Mouse (Mus musculus) limb, embryonic 14.5 days (tissue): ENCODE measurements at regions not wholly inside any gene's neighbourhood (a gene's known extent, or its start where the extent isn't known, plus 50 kb on each side); places are given as distances from the start of the nearest gene placed in this dataset.

ENCODE experiments used
- ATAC-seq: fragments of 200-750 bp; cut with Nextera tagmentation; 2 replicates; pipeline ENCODE4 v1.8.0; 2017; ENCODE audit warnings: low read depth, moderate number of reproducible peaks, moderate TSS enrichment; ENCODE audit not compliant: low FRiP score
- DNase-seq: peaks from one replicate; pipeline ENCODE4 v3.0.0-alpha.2; 2015; ENCODE audit warnings: low spot score
- H3K27ac ChIP-seq: fragments of 300-500 bp; sonication (generic); replicated peaks from 2 replicates; pipeline ENCODE4 v1.5.1; 2014; ENCODE audit warnings: low read depth, mild to moderate bottlenecking, low read length, moderate library complexity, mixed read lengths
- H3K27me3 ChIP-seq: fragments of 300-500 bp; sonication (generic); 2 replicates; pipeline ENCODE4 v1.6.1; 2014; ENCODE audit warnings: low read length, mixed read lengths; ENCODE audit not compliant: control insufficient read depth, insufficient read depth
- H3K36me3 ChIP-seq: fragments of 300-500 bp; sonication (generic); 2 replicates; pipeline ENCODE4 v1.6.1; 2014; ENCODE audit warnings: mild to moderate bottlenecking, low read length, moderate library complexity, mixed read lengths; ENCODE audit not compliant: control insufficient read depth, insufficient read depth
- H3K4me1 ChIP-seq: fragments of 300-500 bp; sonication (generic); 2 replicates; pipeline ENCODE4 v1.6.1; 2014; ENCODE audit warnings: antibody characterized with exemption, low read length, mixed read lengths; ENCODE audit not compliant: control insufficient read depth, insufficient read depth
- H3K4me2 ChIP-seq: fragments of 300-500 bp; sonication (generic); replicated peaks from 2 replicates; pipeline ENCODE4 v1.6.1; 2014; ENCODE audit warnings: low read depth, mild to moderate bottlenecking, low read length, moderate library complexity; ENCODE audit not compliant: severe bottlenecking
- H3K4me3 ChIP-seq: fragments of 300-500 bp; sonication (generic); replicated peaks from 2 replicates; pipeline ENCODE4 v1.5.1; 2014; ENCODE audit warnings: low read length
- H3K9ac ChIP-seq: fragments of 300-500 bp; sonication (generic); 2 replicates; pipeline ENCODE4 v1.6.1; 2014; ENCODE audit warnings: mild to moderate bottlenecking, low read depth, low read length, moderate library complexity; ENCODE audit not compliant: severe bottlenecking
- H3K9me3 ChIP-seq: fragments of 300-500 bp; sonication (generic); 2 replicates; pipeline ENCODE4 v1.6.1; 2016; ENCODE audit warnings: low read length; ENCODE audit not compliant: control insufficient read depth
- POLR2A ChIP-seq: fragments of 200-500 bp; IDR thresholded peaks from 2 replicates; pipeline ENCODE4 v1.8.0; 2012; ENCODE audit warnings: inconsistent platforms, mild to moderate bottlenecking, moderate library complexity, borderline replicate concordance; ENCODE audit not compliant: insufficient read depth, insufficient read length; ENCODE audit errors: extremely low read depth
- WGBS: fragments of 180-500 bp; shearing (Covaris S2); extraction: QIAGEN DNeasy Blood & Tissue Kit; methylation state at CpG from one replicate; pipeline ENCODE4 v1.1.7; 2014; 5-methylcytosine and 5-hydroxymethylcytosine counted together

DNA sequence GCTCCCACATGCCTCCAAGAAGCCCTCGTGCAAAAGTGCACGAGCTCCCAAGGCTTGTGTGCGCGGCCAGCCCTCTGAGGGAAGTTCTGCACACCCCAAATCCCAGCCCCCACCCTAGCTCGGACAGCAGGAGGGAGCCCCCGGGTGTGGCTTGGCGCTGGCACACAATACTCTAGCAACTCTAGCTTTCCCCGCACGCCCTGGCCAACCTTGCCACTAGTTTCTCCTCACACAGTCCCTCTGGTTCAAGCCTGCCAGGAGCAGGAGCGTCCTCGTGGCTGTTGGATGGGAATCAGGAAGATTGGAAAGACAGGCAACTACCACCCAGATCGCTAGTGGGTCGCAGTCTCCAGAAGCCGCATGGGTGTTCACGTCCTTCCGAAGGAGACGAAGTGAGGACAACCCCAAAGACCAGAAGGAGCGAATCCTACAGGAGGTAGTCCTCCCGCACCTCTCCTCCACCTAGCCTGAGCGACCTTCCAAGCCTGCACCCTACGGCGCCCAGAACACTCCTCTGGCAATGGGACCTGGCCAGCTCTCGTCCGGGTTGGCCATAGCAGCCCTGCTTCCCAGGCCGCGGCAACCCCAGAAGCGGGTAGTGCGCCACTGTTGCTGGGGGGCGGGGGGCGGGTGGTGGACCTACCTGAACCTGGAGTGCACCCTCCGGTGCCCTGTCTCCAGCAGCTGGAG lies 243.9 kb downstream of the Tex13c3 start:
- DNase-seq (no peak), ATAC-seq (peak; percentile 37)
- WGBS = 13% methylated on average over 29 of the region's 31 CpGs
- Histone ChIP-seq H3K27ac (no peak overlapping the region), H3K9me3 (no peaks in the 10 kb centered on the region), H3K4me3 (peak overlapping the region; percentile 42), H3K9ac (peak overlapping the region; percentile 48; the same call in 1 of the 2 replicates), H3K4me2 (peak overlapping the region; percentile 69), H3K4me1 (no peaks in the 10 kb centered on the region), H3K27me3 (no peaks in the 10 kb centered on the region), H3K36me3 (no peaks in the 10 kb centered on the region)
- TF ChIP-seq POLR2A = no peak

DNA sequence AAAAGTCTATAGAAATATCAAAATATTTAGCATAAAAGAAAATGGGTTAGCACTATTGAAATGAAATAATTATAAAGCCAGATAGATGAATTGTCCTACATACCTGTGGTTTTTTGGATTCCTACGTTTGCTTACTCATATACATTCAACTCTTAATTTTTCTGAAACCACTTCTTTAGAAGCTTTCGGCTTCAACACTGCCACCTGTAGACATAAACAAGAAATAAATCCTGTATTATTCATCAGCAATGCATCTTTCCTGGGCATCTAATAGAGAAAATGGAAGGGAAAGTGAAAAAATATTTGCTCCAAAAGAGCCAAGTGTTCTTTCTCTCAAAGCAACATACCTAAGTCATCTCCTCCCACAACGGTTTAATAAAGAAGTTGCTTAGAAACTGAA lies 245.7 kb downstream of the Tex13c3 start:
- no peak overlapping the region for H3K4me3 ChIP-seq
- H3K9ac ChIP-seq = no peak overlapping the region
- WGBS = 68% methylated on average over 3 of the region's 3 CpGs

DNA sequence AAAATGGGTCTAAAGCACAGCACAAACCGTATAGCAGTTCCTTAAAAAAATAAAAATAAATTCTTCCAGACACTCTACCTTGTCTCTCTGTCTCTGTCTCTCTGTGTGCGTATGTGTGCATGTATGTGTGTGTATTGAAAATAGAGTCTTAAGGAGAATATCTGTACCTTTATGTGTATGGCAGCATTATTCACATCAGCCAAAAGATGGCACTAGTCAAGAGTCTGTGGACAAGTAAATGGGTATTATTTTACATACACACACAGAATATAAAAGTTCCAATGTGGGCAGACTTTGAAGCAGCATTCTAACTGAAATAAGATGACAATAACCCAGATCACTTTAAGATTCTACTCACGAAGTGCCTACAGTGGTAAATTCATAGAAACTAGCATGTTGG lies 249.3 kb downstream of the Tex13c3 start:
- no peak for TF ChIP-seq POLR2A
- H3K27ac ChIP-seq = no peak overlapping the region
- H3K4me2 ChIP-seq = no peak overlapping the region
- no peaks in the 10 kb centered on the region for H3K27me3 ChIP-seq
- no peak for ATAC-seq
- H3K9ac ChIP-seq = no peak overlapping the region
- DNase-seq = no peak
- H3K4me1 ChIP-seq = no peaks in the 10 kb centered on the region
- WGBS = 85% methylated on average over 3 of the region's 3 CpGs
- no peak overlapping the region for H3K4me3 ChIP-seq
- no peaks in the 10 kb centered on the region for H3K9me3 ChIP-seq
- no peaks in the 10 kb centered on the region for H3K36me3 ChIP-seq

More for the DNA sequence above, 245.7 kb downstream of the Tex13c3 start:
- Histone ChIP-seq H3K36me3 (no peaks in the 10 kb centered on the region), H3K4me2 (no peak overlapping the region), H3K27me3 (no peaks in the 10 kb centered on the region), H3K27ac (no peak overlapping the region), H3K4me1 (no peaks in the 10 kb centered on the region), H3K9me3 (no peaks in the 10 kb centered on the region)
- TF ChIP-seq POLR2A = no peak
- ATAC-seq (no peak), DNase-seq (no peak)

GRCm38 (mm10) chrX:19223336-19223735 lies 257.8 kb downstream of the Tex13c3 start:
- no peaks in the 10 kb centered on the region for H3K27me3 ChIP-seq
- ATAC-seq (no peak), DNase-seq (no peak)
- no peak overlapping the region for H3K4me2 ChIP-seq
- H3K4me1 ChIP-seq = no peaks in the 10 kb centered on the region
- no peak overlapping the region for H3K4me3 ChIP-seq
- no peaks in the 10 kb centered on the region for H3K9me3 ChIP-seq
- no peak overlapping the region for H3K9ac ChIP-seq
- H3K27ac ChIP-seq = no peak overlapping the region
- no peak for TF ChIP-seq POLR2A
- no peaks in the 10 kb centered on the region for H3K36me3 ChIP-seq

GRCm38 (mm10) chrX:19220785-19221496 lies 260.2 kb downstream of the Tex13c3 start:
- H3K9ac ChIP-seq = no peak overlapping the region
- H3K4me3 ChIP-seq = no peak overlapping the region
- H3K9me3 ChIP-seq = no peaks in the 10 kb centered on the region
- DNase-seq (no peak), ATAC-seq (no peak)
- H3K4me1 ChIP-seq = no peaks in the 10 kb centered on the region
- no peaks in the 10 kb centered on the region for H3K36me3 ChIP-seq
- no peak for TF ChIP-seq POLR2A
- WGBS = 82% methylated on average over 1 of the region's 1 CpGs
- H3K27me3 ChIP-seq = no peaks in the 10 kb centered on the region
- H3K4me2 ChIP-seq = no peak overlapping the region
- no peak overlapping the region for H3K27ac ChIP-seq

DNA sequence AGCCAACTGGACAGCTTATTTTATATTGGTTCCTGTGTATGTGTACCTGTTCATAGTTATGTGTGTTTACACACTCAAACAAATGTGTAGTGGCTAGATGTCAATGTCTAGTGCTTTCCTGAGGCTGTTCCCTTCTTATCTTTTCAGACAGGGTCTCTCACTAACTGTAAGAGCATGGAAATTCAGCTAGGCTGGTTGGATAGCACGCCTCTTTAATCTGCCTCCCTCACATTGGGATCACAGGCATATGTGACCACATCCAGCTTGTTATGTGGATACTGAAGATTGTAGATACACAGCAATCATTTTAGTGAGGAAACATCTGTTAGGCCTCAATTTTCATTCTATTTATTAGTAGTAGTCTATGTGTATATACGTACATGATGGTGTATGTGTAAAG lies 261.4 kb downstream of the Tex13c3 start:
- ATAC-seq (no peak), DNase-seq (no peak)
- Histone ChIP-seq H3K27me3 (no peaks in the 10 kb centered on the region), H3K27ac (no peak overlapping the region), H3K4me3 (no peak overlapping the region), H3K36me3 (no peaks in the 10 kb centered on the region), H3K9ac (no peak overlapping the region), H3K4me1 (no peaks in the 10 kb centered on the region), H3K9me3 (no peaks in the 10 kb centered on the region), H3K4me2 (no peak overlapping the region)
- TF ChIP-seq POLR2A = no peak
- WGBS = 90% methylated on average over 2 of the region's 2 CpGs
